Mouse (Mus musculus): ENCODE data around the gene Mycl.

- TF ChIP-seq CTCF (IDR thresholded peaks at IDR 0.05; ENCODE audit: low read depth) (no peak), EP300 (IDR thresholded peaks at IDR 0.05; ENCODE audit: low read depth) (no peak)
These were observed 48.2 kb upstream of the Mycl start for GRCm38 (mm10) chr4:122947223-122947622.

All from liver, embryonic 14.5 days (tissue).